Mouse (Mus musculus): Measurements from ENCODE around the gene Mepe.

The Mepe gene

GRCm38 (mm10) chr5:104325029-104325428 lies at the start of gene Mepe:
Mepe (plus strand) TSS chr5:104325329.
- no peak for DNase-seq

- no peak for DNase-seq
Observed at GRCm38 (mm10) chr5:104294201-104294600, 30.9 kb upstream of the Mepe start.

- no peak for DNase-seq
Observed at GRCm38 (mm10) chr5:104298994-104299393, 26.1 kb upstream of the Mepe start, which contains the start of gene Ibsp. Ibsp (plus strand) TSS chr5:104299171.

- no peak for DNase-seq
Observed at GRCm38 (mm10) chr5:104314073-104314472, 11.1 kb upstream of the Mepe start.

- DNase-seq: no peak
Observed at GRCm38 (mm10) chr5:104326884-104327283, 1.8 kb downstream of the Mepe start.

GRCm38 (mm10) chr5:104327389-104327788 lies 2.3 kb downstream of the Mepe start:
- DNase-seq: no peak

- DNase-seq: no peak
Observed at GRCm38 (mm10) chr5:104327876-104328275, 2.7 kb downstream of the Mepe start.

GRCm38 (mm10) chr5:104328317-104328850 lies 3.3 kb downstream of the Mepe start:
- no peak for DNase-seq

- no peak for DNase-seq
Observed at GRCm38 (mm10) chr5:104329381-104329780, 4.3 kb downstream of the Mepe start.

- DNase-seq: no peak
Observed at GRCm38 (mm10) chr5:104330088-104330487, 5.0 kb downstream of the Mepe start.

- no peak for DNase-seq
Observed at GRCm38 (mm10) chr5:104332296-104332695, 7.2 kb downstream of the Mepe start.

- DNase-seq: peak; percentile 71
Observed at GRCm38 (mm10) chr5:104333231-104333640, 8.1 kb downstream of the Mepe start.

- DNase-seq: no peak
Observed at GRCm38 (mm10) chr5:104333643-104334042, 8.5 kb downstream of the Mepe start.

- no peak for DNase-seq
Observed at GRCm38 (mm10) chr5:104334516-104334915, 9.4 kb downstream of the Mepe start.

GRCm38 (mm10) chr5:104335962-104336361 lies 10.8 kb downstream of the Mepe start:
- no peak for DNase-seq

GRCm38 (mm10) chr5:104337491-104337890 lies 12.4 kb downstream of the Mepe start:
- DNase-seq: no peak

- DNase-seq: no peak
Observed at GRCm38 (mm10) chr5:104339009-104339408, 13.9 kb downstream of the Mepe start.

- no peak for DNase-seq
Observed at GRCm38 (mm10) chr5:104339706-104340512, 14.8 kb downstream of the Mepe start.

- no peak for DNase-seq
Observed at GRCm38 (mm10) chr5:104340513-104340829, 15.3 kb downstream of the Mepe start.

GRCm38 (mm10) chr5:104342881-104343280 lies 17.8 kb downstream of the Mepe start:
- DNase-seq: peak; percentile 46

- peak; percentile 46 for DNase-seq
Observed at GRCm38 (mm10) chr5:104344526-104345240, 19.6 kb downstream of the Mepe start.

GRCm38 (mm10) chr5:104345241-104345630 lies 20.1 kb downstream of the Mepe start:
- no peak for DNase-seq

- no peak for DNase-seq
Observed at GRCm38 (mm10) chr5:104351041-104351440, 25.9 kb downstream of the Mepe start.

GRCm38 (mm10) chr5:104351874-104352273 lies 26.7 kb downstream of the Mepe start:
- no peak for DNase-seq
